Mouse (Mus musculus): ENCODE data around the gene Olfm1. TPM values are rescaled to one million over a fixed set of nuclear protein-coding genes. Genes with fewer than 3 reads are reported as not detected.

Olfm1 gene
- total and polyA plus RNA-seq, 3 experiments: 22.2 to 51.0 TPM; not detected in 1

GRCm38 (mm10) chr2:28221803-28222202, 29.0 kb downstream of the Olfm1 start:
- Histone ChIP-seq H3K4me1 (ENCODE audit: control insufficient read depth in 1 of 2, insufficient read depth in 2 of 2, low read length in 2 of 2) (no peaks in the 10 kb centered on the region), H3K79me2 (ENCODE audit: control insufficient read depth, insufficient read depth, low read length, poor library complexity) (no peaks in the 10 kb centered on the region), H3K36me3 (ENCODE audit: control insufficient read depth in 1 of 2, insufficient read depth in 2 of 2, low read length in 2 of 2) (no peaks in the 10 kb centered on the region), H3K27me3 (ENCODE audit: control insufficient read depth in 1 of 2, insufficient read depth in 2 of 2, low read length in 2 of 2) (no peaks in the 10 kb centered on the region), H3K4me3 (ENCODE audit: control insufficient read depth in 1 of 2, insufficient read depth in 1 of 2, low read depth in 2 of 2, low read length in 2 of 2) (no peak overlapping the region), H3K27ac (ENCODE audit: control insufficient read depth, low read depth, low read length) (no peak overlapping the region), H3K9me3 (replicated peaks; ENCODE audit: insufficient read depth, low read length) (no peaks in the 10 kb centered on the region), H3K9ac (ENCODE audit: control insufficient read depth, low read depth, low read length, poor library complexity, severe bottlenecking) (no peak overlapping the region)
- DNase-seq (ENCODE audit: low read depth, low spot score): no peak
- TF ChIP-seq ZC3H11A (IDR thresholded peaks at IDR 0.05; ENCODE audit: low read depth, low read length) (no peak), BHLHE40 (IDR thresholded peaks at IDR 0.05; ENCODE audit: borderline replicate concordance, low read depth, low read length) (no peak), TBP (IDR thresholded peaks at IDR 0.05; ENCODE audit: low read depth, low read length) (no peak), ZKSCAN1 (IDR thresholded peaks at IDR 0.05; ENCODE audit: low read depth, low read length) (no peak), UBTF (IDR thresholded peaks at IDR 0.05; ENCODE audit: borderline replicate concordance, insufficient read depth, low read depth, low read length) (no peak), NRF1 (IDR thresholded peaks at IDR 0.05; ENCODE audit: insufficient read depth, low read depth, low read length, poor library complexity, severe bottlenecking) (no peak), HCFC1 (IDR thresholded peaks at IDR 0.05; ENCODE audit: low read depth, low read length) (no peak), EP300 (IDR thresholded peaks at IDR 0.05; ENCODE audit: low read depth in 1 of 2, low read length in 2 of 2) (no peak)

- Histone ChIP-seq H3K4me3 (ENCODE audit: control insufficient read depth in 1 of 2, insufficient read depth in 1 of 2, low read depth in 2 of 2, low read length in 2 of 2) (no peak overlapping the region), H3K36me3 (ENCODE audit: control insufficient read depth in 1 of 2, insufficient read depth in 2 of 2, low read length in 2 of 2) (no peaks in the 10 kb centered on the region), H3K9me3 (replicated peaks; ENCODE audit: insufficient read depth, low read length) (no peaks in the 10 kb centered on the region), H3K4me1 (ENCODE audit: control insufficient read depth in 1 of 2, insufficient read depth in 2 of 2, low read length in 2 of 2) (no peaks in the 10 kb centered on the region), H3K27ac (ENCODE audit: control insufficient read depth, low read depth, low read length) (no peak overlapping the region), H3K9ac (ENCODE audit: control insufficient read depth, low read depth, low read length, poor library complexity, severe bottlenecking) (no peak overlapping the region), H3K79me2 (ENCODE audit: control insufficient read depth, insufficient read depth, low read length, poor library complexity) (no peaks in the 10 kb centered on the region), H3K27me3 (ENCODE audit: control insufficient read depth in 1 of 2, insufficient read depth in 2 of 2, low read length in 2 of 2) (no peaks in the 10 kb centered on the region)
- TF ChIP-seq HCFC1 (IDR thresholded peaks at IDR 0.05; ENCODE audit: low read depth, low read length) (no peak), CHD2 (IDR thresholded peaks at IDR 0.05; ENCODE audit: low read length) (no peak)
- no peak for DNase-seq (ENCODE audit: low read depth, low spot score)
These were observed 32.0 kb downstream of the Olfm1 start for GRCm38 (mm10) chr2:28224819-28225218.

GRCm38 (mm10) chr2:28225906-28226305, 33.1 kb downstream of the Olfm1 start:
- Histone ChIP-seq H3K4me1 (ENCODE audit: control insufficient read depth in 1 of 2, insufficient read depth in 2 of 2, low read length in 2 of 2) (no peaks in the 10 kb centered on the region), H3K4me3 (ENCODE audit: control insufficient read depth in 1 of 2, insufficient read depth in 1 of 2, low read depth in 2 of 2, low read length in 2 of 2) (no peak overlapping the region), H3K79me2 (ENCODE audit: control insufficient read depth, insufficient read depth, low read length, poor library complexity) (no peaks in the 10 kb centered on the region), H3K36me3 (ENCODE audit: control insufficient read depth in 1 of 2, insufficient read depth in 2 of 2, low read length in 2 of 2) (no peaks in the 10 kb centered on the region), H3K9me3 (replicated peaks; ENCODE audit: insufficient read depth, low read length) (no peaks in the 10 kb centered on the region), H3K27ac (ENCODE audit: control insufficient read depth, low read depth, low read length) (no peak overlapping the region), H3K27me3 (ENCODE audit: control insufficient read depth in 1 of 2, insufficient read depth in 2 of 2, low read length in 2 of 2) (no peaks in the 10 kb centered on the region), H3K9ac (ENCODE audit: control insufficient read depth, low read depth, low read length, poor library complexity, severe bottlenecking) (no peak overlapping the region)
- TF ChIP-seq USF2 (IDR thresholded peaks at IDR 0.05; ENCODE audit: borderline replicate concordance in 1 of 2, insufficient read depth in 1 of 2, low read depth in 1 of 2, low read length in 2 of 2) (no peak), RCOR1 (IDR thresholded peaks at IDR 0.05; ENCODE audit: low read depth, low read length) (no peak), MAFK (IDR thresholded peaks at IDR 0.05; ENCODE audit: borderline replicate concordance, low read depth, low read length) (no peak), NELFE (IDR thresholded peaks at IDR 0.05; ENCODE audit: low read depth, low read length) (no peak), ZNF384 (IDR thresholded peaks at IDR 0.05; ENCODE audit: low read depth, low read length) (no peak), POLR2AphosphoS5 (IDR thresholded peaks at IDR 0.05; ENCODE audit: borderline replicate concordance, low read depth, low read length) (no peak), RAD21 (IDR thresholded peaks at IDR 0.05; ENCODE audit: low read depth, low read length) (no peak), GATA1 (IDR thresholded peaks at IDR 0.05; ENCODE audit: low read depth, low read length) (no peak), CTCF (IDR thresholded peaks at IDR 0.05 in 2 of 3, conservative IDR thresholded peaks at IDR 0.05 in 1 of 3; ENCODE audit: control insufficient read depth in 1 of 3, insufficient read depth in 1 of 3, low read depth in 2 of 3, low read length in 3 of 3, poor library complexity in 1 of 3, severe bottlenecking in 1 of 3) (no peak), BHLHE40 (IDR thresholded peaks at IDR 0.05; ENCODE audit: borderline replicate concordance, low read depth, low read length) (no peak), ZC3H11A (IDR thresholded peaks at IDR 0.05; ENCODE audit: low read depth, low read length) (no peak), NRF1 (IDR thresholded peaks at IDR 0.05; ENCODE audit: insufficient read depth, low read depth, low read length, poor library complexity, severe bottlenecking) (no peak), CHD2 (IDR thresholded peaks at IDR 0.05; ENCODE audit: low read length) (no peak), ZMIZ1 (IDR thresholded peaks at IDR 0.05; ENCODE audit: low read depth, low read length) (no peak), MYB (IDR thresholded peaks at IDR 0.05; ENCODE audit: low read depth, low read length) (no peak), POLR2A (IDR thresholded peaks at IDR 0.05; ENCODE audit: control insufficient read depth in 1 of 2, insufficient read depth in 1 of 2, low read depth in 1 of 2, low read length in 2 of 2, poor library complexity in 1 of 2) (no peak), USF1 (IDR thresholded peaks at IDR 0.05; ENCODE audit: low read depth, low read length) (no peak), MYC (IDR thresholded peaks at IDR 0.05; ENCODE audit: low read depth, low read length) (no peak)
- no peak for DNase-seq (ENCODE audit: low read depth, low spot score)
